Mouse (Mus musculus): ENCODE results near the gene Bud13. TPM values are rescaled to one million over a fixed set of nuclear protein-coding genes. Genes with fewer than 3 reads are reported as not detected.

The Bud13 gene
- total RNA-seq, 2 experiments from 2014 or later: 13.5 to 14.4 TPM

GRCm38 (mm10) chr9:46259111-46259510 lies 23.7 kb upstream of the Bud13 start:
- TF ChIP-seq CTCF (conservative IDR thresholded peaks at IDR 0.05): no peak
- DNase-seq (ENCODE audit: low spot score in 2 of 2): no peak
- H3K27ac ChIP-seq: no peak overlapping the region
- no peak overlapping the region for H3K4me3 ChIP-seq

- DNase-seq (ENCODE audit: low spot score in 2 of 2): no peak
- no peak overlapping the region for H3K4me3 ChIP-seq
- TF ChIP-seq CTCF (conservative IDR thresholded peaks at IDR 0.05): no peak
- no peak overlapping the region for H3K27ac ChIP-seq
Measured at GRCm38 (mm10) chr9:46261131-46261530, 21.7 kb upstream of the Bud13 start.

- TF ChIP-seq CTCF (conservative IDR thresholded peaks at IDR 0.05): no peak
Measured at GRCm38 (mm10) chr9:46268343-46268873, 14.4 kb upstream of the Bud13 start, which contains the start of gene Apoa5. Gene Apoa5 (plus strand): TSS chr9:46268633.

GRCm38 (mm10) chr9:46269125-46269524 lies 13.7 kb upstream of the Bud13 start:
- no peak for TF ChIP-seq CTCF (conservative IDR thresholded peaks at IDR 0.05)
- DNase-seq (ENCODE audit: low spot score in 2 of 2): no peak
- Histone ChIP-seq H3K4me3 (no peak overlapping the region), H3K27ac (no peak overlapping the region)

More at GRCm38 (mm10) chr9:46268343-46268873, 14.4 kb upstream of the Bud13 start, which contains the start of gene Apoa5:
- Histone ChIP-seq H3K27ac (no peak within 1 kb of the TSS), H3K4me3 (no peak within 1 kb of the TSS)
- DNase-seq (ENCODE audit: low spot score in 2 of 2): no peak

- no peak overlapping the region for H3K4me3 ChIP-seq
- no peak overlapping the region for H3K27ac ChIP-seq
- no peak for TF ChIP-seq CTCF (conservative IDR thresholded peaks at IDR 0.05)
- DNase-seq (ENCODE audit: low spot score in 2 of 2): no peak
Measured at GRCm38 (mm10) chr9:46270782-46271181, 12.0 kb upstream of the Bud13 start.

GRCm38 (mm10) chr9:46272070-46272469 lies 10.7 kb upstream of the Bud13 start:
- H3K27ac ChIP-seq: no peak overlapping the region
- H3K4me3 ChIP-seq: no peak overlapping the region
- no peak for TF ChIP-seq CTCF (conservative IDR thresholded peaks at IDR 0.05)
- no peak for DNase-seq (ENCODE audit: low spot score in 2 of 2)

- Histone ChIP-seq H3K27ac (peak within 1 kb of the TSS; percentile 82), H3K4me3 (peak within 1 kb of the TSS; percentile 70)
- DNase-seq (ENCODE audit: low spot score in 2 of 2): peak; percentile 85 to 93
- peak; percentile 70 for TF ChIP-seq CTCF (conservative IDR thresholded peaks at IDR 0.05)
Measured at GRCm38 (mm10) chr9:46272677-46273454, 9.9 kb upstream of the Bud13 start, which contains the start of gene Zpr1. Gene Zpr1 (plus strand): TSS chr9:46273064.

GRCm38 (mm10) chr9:46274494-46274893 lies 8.3 kb upstream of the Bud13 start:
- DNase-seq (ENCODE audit: low spot score in 2 of 2): no peak
- Histone ChIP-seq H3K27ac (no peak overlapping the region), H3K4me3 (no peak overlapping the region)
- TF ChIP-seq CTCF (conservative IDR thresholded peaks at IDR 0.05): no peak

GRCm38 (mm10) chr9:46298381-46298780 lies 15.6 kb downstream of the Bud13 start:
- Histone ChIP-seq H3K4me3 (no peak overlapping the region), H3K27ac (no peak overlapping the region)
- TF ChIP-seq CTCF (conservative IDR thresholded peaks at IDR 0.05): no peak
- no peak for DNase-seq (ENCODE audit: low spot score in 2 of 2)

GRCm38 (mm10) chr9:46302142-46302541 lies 19.3 kb downstream of the Bud13 start:
- H3K27ac ChIP-seq: no peak overlapping the region
- peak; percentile 95 for TF ChIP-seq CTCF (conservative IDR thresholded peaks at IDR 0.05)
- no peak overlapping the region for H3K4me3 ChIP-seq
- DNase-seq (ENCODE audit: low spot score in 2 of 2): peak; percentile 61 to 82

- TF ChIP-seq CTCF (conservative IDR thresholded peaks at IDR 0.05): peak; percentile 71
- no peak overlapping the region for H3K27ac ChIP-seq
- H3K4me3 ChIP-seq: no peak overlapping the region
- DNase-seq (ENCODE audit: low spot score in 2 of 2): no peak
Measured at GRCm38 (mm10) chr9:46309121-46309520, 26.3 kb downstream of the Bud13 start.

GRCm38 (mm10) chr9:46314507-46314906 lies 31.7 kb downstream of the Bud13 start:
- Histone ChIP-seq H3K27ac (peak overlapping the region; percentile 93), H3K4me3 (no peak overlapping the region)
- peak; percentile 72 to 77 for DNase-seq (ENCODE audit: low spot score in 2 of 2)
- peak; percentile 92 for TF ChIP-seq CTCF (conservative IDR thresholded peaks at IDR 0.05)

GRCm38 (mm10) chr9:46314921-46315320 lies 32.1 kb downstream of the Bud13 start:
- 0 out of 2 replicates have a peak, but pooled peaks have one; percentile 8 for TF ChIP-seq CTCF (conservative IDR thresholded peaks at IDR 0.05)
- Histone ChIP-seq H3K4me3 (no peak overlapping the region), H3K27ac (peak overlapping the region; percentile 93)
- no peak for DNase-seq (ENCODE audit: low spot score in 2 of 2)
